Mouse (Mus musculus): ENCODE measurements at regions not wholly inside any gene's neighbourhood (a gene's known extent, or its start where the extent isn't known, plus 50 kb on each side); places are given as distances from the start of the nearest gene placed in this dataset.

- no peak for DNase-seq (ENCODE audit: low spot score)
Observed at GRCm38 (mm10) chr11:18413769-18414168, 460.1 kb upstream of the Etaa1 start.

DNA sequence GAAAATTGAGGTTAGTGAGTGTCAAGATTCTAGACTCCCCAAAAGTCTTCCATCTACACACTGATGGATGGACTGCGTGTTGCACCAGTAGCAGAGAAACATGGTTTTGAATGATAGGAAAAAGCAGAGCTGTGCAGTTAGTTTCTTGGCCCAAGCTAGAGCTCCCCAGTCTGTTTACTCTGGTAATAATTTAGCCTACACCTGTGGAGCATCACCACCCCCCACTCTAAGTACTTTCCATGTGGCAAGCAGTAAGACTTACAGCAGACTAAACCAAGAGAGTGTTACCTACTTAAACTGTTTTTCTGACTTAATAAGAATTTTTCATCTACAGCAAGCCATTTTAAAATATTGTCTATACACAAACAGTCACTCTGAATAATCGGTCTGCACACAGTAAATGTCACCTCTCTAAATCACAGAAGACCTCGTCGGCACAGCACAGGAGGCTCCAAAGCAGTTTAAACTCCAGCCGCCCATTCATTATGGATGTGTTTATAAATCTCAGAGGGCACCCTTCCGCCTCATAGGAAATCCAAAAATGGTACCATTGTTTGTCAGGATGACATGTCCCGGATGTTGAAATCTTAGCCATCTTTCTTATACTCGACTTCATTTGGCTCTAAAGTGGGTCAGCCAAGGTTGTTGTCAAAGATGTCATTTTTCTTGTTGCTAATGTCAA, 454.5 kb upstream of the Etaa1 start:
- DNase-seq (ENCODE audit: low spot score), result no peak

DNA sequence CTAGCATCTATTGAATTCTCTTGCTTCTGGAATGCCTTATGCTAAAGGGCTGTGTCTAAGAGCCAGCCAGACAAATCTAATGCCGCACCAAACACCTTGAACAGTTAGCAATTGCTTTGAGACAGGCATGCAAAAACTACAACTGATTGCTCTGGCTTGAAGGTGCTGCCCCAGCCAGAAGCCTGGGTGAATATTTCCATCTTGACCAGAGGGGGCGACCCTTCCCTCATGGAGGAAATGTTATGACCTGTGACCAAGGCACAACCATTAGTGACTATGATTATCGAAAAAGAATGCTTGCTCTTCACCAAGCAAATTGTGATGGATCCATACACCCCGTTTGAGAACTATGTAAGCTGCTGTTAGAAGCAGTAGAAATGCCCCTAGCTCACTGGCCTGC, 445.9 kb upstream of the Etaa1 start:
- no peak for DNase-seq (ENCODE audit: low spot score)

GRCm38 (mm10) chr11:18396397-18396796, 442.7 kb upstream of the Etaa1 start:
- no peak for DNase-seq (ENCODE audit: low spot score)

DNA sequence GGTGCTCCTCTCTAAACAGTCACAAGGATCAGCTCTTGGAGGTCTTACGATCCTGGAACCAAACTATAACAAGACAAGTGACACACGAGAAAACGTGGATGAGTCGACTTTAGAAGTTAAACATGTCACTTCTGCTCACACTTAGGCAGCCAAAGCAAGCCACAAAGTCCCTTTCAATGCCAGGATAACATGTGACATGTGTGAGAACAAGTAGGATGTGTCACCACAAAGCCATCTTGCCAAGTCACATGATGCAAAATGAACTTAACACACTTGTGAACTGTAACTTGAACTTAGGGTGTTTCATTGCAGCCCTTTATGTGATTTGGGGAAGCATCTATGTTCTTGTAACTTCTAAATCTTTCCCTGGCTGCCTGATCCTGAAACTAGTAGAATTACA, 442.0 kb upstream of the Etaa1 start:
- no peak for DNase-seq (ENCODE audit: low spot score)

GRCm38 (mm10) chr11:18372813-18373332, 419.2 kb upstream of the Etaa1 start:
- DNase-seq (ENCODE audit: low spot score), result no peak

GRCm38 (mm10) chr11:18371304-18371703, 417.6 kb upstream of the Etaa1 start:
- no peak for DNase-seq (ENCODE audit: low spot score)

- no peak for DNase-seq (ENCODE audit: low spot score)
Observed at GRCm38 (mm10) chr11:18370861-18371260, 417.2 kb upstream of the Etaa1 start.

- no peak for DNase-seq (ENCODE audit: low spot score)
Observed at GRCm38 (mm10) chr11:18354866-18355265, 401.2 kb upstream of the Etaa1 start.

GRCm38 (mm10) chr11:18354156-18354555, 400.5 kb upstream of the Etaa1 start:
- no peak for DNase-seq (ENCODE audit: low spot score)

DNA sequence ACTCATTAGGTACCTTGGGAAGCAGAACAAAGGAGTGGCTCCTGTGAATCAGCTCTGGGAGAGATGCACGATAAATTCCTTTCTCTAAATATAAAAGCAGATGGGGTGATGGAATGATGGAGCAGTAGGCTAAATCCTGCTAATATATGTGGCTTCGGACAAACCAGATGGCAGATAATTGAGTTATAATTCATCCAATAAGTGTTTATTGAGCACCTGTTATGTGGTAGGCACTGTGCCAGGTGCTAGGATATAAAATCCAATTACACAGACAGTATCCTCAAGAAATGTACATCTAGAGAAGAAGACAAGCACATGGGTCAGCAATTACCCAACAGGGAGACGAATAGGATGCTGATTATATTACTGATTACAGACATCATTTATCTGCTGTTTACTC, 394.2 kb upstream of the Etaa1 start:
- DNase-seq (ENCODE audit: low spot score), result no peak

GRCm38 (mm10) chr11:18313510-18314301, 360.0 kb upstream of the Etaa1 start:
- no peak for DNase-seq (ENCODE audit: low spot score)

- DNase-seq (ENCODE audit: low spot score), result no peak
Observed at GRCm38 (mm10) chr11:18296194-18297125, 342.8 kb upstream of the Etaa1 start.

- no peak for DNase-seq (ENCODE audit: low spot score)
Observed at GRCm38 (mm10) chr11:18278585-18279136, 325.0 kb upstream of the Etaa1 start.

DNA sequence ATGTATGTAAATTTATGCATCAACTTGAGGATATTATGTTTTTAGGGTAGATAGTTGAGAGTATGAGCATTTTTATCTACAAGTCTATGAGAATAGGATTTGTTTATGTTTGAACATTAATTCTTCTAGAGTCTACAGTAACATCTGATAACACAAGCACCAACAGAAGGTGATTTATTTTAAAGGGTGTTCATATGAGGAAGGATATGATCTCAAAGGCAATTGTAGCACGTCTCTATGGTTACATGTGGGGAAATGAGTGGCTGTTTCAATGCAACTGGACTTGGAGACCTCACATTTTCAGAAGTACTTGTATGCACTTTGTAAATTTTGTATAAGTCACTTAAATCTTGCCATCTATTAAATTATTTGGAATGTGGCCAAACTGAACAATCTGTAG, 318.7 kb upstream of the Etaa1 start:
- no peak for DNase-seq (ENCODE audit: low spot score)

DNA sequence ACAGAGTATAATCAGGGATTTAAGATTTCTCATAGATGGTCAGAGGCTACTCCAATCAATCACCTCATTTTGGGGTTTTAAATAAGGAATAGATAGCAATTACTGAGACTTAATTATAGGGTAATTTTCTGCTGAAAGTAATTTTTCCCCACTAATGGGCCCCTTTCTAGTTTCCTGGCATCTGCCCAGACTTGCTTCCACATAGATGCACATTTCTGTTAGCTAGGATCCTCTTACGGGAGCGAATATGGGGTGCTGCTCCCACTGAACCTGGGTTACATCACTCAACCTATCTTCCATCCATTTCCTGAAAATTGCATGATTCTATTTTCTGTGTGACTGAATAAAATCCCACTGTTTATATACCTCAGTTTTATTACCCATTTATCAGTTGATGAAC, 312.5 kb upstream of the Etaa1 start:
- no peak for DNase-seq (ENCODE audit: low spot score)

DNA sequence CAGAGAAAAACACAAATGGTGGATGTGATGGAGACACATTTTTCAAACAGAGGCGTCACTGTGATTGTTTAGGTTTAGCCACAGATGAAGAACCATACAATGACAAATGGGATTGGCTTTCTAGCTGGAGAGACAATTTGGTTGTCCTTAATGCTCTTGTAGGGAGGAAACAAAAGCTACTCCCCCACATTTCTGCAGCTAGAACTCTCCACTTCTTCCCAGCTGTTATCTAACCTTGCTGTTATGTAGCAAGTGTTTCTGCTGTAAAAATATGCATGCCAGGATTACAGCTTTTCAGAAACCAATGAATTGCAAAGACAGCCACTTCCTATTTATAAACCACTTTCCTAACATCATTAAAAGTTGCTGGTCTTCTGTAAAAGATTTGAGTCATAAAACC, 309.2 kb upstream of the Etaa1 start:
- DNase-seq (ENCODE audit: low spot score), result no peak

DNA sequence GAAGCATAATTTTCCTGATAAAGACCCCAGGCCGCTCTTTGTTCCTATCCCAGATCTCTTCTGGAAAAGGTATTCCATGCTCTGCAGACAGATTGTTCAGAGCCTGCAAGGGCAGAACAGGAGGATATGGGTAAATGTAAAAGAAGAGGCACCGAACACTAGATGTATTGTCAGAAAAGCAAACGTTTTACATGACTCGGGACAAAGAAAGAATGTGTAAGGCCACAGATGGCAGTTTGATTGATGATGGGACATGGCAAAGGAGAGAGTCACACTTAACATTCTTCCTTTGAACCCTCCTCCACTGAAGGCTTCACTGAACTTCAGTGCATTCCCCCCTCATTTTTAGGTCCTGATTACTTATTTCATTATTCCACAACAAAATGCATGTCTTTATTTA, 295.6 kb upstream of the Etaa1 start:
- no peak for DNase-seq (ENCODE audit: low spot score)

DNA sequence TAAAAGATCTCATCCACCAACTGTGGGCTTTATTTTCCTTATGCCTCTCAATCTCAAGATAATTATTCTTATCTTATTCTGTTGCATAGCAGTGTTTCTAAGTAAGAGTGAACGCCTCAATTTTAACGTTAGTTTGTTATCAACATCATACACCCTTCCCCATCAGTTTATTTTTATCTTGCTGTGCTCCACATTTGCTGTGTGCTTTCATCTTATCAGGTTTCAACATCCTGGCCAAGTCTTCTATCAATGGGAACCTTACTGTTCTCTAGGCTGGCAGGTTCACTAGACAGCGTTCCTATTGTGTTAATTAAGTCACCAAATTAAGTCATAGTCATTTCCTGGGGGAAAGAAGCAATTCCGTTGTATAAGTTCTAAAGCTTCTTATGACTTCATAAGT, 263.1 kb upstream of the Etaa1 start:
- DNase-seq (ENCODE audit: low spot score), result no peak

DNA sequence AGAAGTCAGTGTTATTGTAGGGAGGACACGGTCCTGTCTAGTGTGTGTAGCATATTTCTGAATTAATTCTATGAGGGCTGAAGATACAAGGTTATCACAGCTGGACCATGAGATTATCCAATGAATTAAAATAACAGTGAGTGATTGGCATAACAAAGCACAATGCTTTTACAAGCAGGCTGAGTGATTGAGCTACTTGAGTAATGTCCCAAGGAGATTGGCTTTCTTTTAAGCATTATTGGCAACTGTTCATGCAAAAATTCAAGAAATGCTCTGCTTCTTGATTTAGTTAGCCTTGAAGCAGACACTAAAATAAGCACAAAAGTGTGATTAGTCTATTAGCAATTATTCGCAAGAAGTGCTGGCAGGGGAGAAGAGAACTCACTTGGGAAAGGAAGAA, 219.4 kb upstream of the Etaa1 start:
- no peak for DNase-seq (ENCODE audit: low spot score)

- no peak for DNase-seq (ENCODE audit: low spot score)
Observed at GRCm38 (mm10) chr11:18171207-18171776, 217.6 kb upstream of the Etaa1 start.
